Mouse (Mus musculus) heart, postnatal 25 days (tissue): ENCODE data around the gene Gm45234. TPM values are rescaled to one million over a fixed set of nuclear protein-coding genes. Genes with fewer than 3 reads are reported as not detected.

Experiments used
- DNase-seq: peaks from one replicate; pipeline ENCODE4 v3.0.0; 2022; ENCODE audit warnings: low spot score
- intact Hi-C: fragments of 180-260 bp; cut with DNase I; formaldehyde crosslinking; loops from one replicate; pipeline ENCODE4 v1.15.1; 2025
- microRNA-seq: library from miRNA; unstranded; fragments of <30 nt; microRNA quantifications from one replicate; pipeline ENCODE4 v1.2.0, GENCODE M21; 2022
- total RNA-seq, 2 experiments: library from RNA; stranded (reverse); gene quantifications; 2 replicates each; pipeline ENCODE4 v1.2.3; 2021

Gm45234 gene
- total RNA-seq, 2 experiments from 2014 or later: 3.8 TPM; not detected in 1

DNA sequence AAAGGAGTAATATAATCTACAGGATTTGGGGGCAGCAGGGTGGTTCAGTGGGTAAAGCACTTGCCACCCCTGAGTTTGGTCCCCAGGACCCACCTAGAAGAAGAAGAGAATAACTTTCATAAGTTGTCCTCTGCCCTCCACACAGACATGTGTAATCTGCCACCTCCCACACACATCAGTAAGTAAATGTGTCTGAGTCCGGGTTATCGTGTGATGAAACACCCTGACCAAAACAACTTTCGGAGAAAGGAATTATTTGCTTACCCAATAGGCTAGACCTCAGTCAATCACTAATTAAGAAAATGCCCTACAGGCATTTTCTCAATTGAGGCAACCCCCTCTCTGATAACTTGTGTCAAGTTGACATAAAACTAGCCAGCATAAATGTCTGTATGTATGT lies 65.3 kb downstream of the Gm45234 start:
- intact Hi-C loops: no loop called here
- DNase-seq: no peak

Small RNA genes within 50 kb of the gene (microRNA-seq; reads per million reads assigned to microRNA genes)
- gene Mir141 (20.0 reads per million, percentile 35 among the genes with 10 or more reads in this experiment), gene Mir200c (461 reads per million, percentile 74 among the genes with 10 or more reads in this experiment)

Other genes with a start within 250 kb of the Gm45234 start
- gene C1ra, start 243.6 kb downstream of the Gm45234 start, total RNA-seq: 10 to 100 TPM; 10.7 to 11.6 TPM
- gene C1s1, start 213.7 kb downstream of the Gm45234 start, total RNA-seq: 10 to 100 TPM; 20.2 to 22.7 TPM
- gene C1rb, start 185.7 kb downstream of the Gm45234 start, total RNA-seq: 1 to 10 TPM in 1 of 2 experiments, under 1 TPM in 1; 0.95 to 1.3 TPM
- gene C1s2, start 119.9 kb downstream of the Gm45234 start, total RNA-seq: under 1 TPM; 0.48 to 0.62 TPM
- gene Lpcat3, start 93.0 kb downstream of the Gm45234 start, total RNA-seq: 10 to 100 TPM; 39.6 to 43.9 TPM
- gene Emg1, start 43.8 kb downstream of the Gm45234 start, total RNA-seq: 10 to 100 TPM; 72.5 to 75.1 TPM
- gene Phb2, start 43.7 kb downstream of the Gm45234 start, total RNA-seq: 100 to 1,000 TPM; 322 to 323 TPM
- gene Ptpn6, start 17.3 kb downstream of the Gm45234 start, total RNA-seq: 1 to 10 TPM; 4.7 TPM
- gene Grcc10, start 14.6 kb downstream of the Gm45234 start, total RNA-seq: 100 to 1,000 TPM; 274 to 277 TPM
- gene Atn1, start 503 bp upstream of the Gm45234 start, total RNA-seq: 10 to 100 TPM; 37.0 to 39.7 TPM
- 1 to 10 TPM; 1.9 to 3.3 TPM for gene Eno2, start 13.7 kb upstream of the Gm45234 start, total RNA-seq
- gene Lrrc23, start 23.7 kb upstream of the Gm45234 start, total RNA-seq: not detected
- gene Spsb2, start 52.6 kb upstream of the Gm45234 start, total RNA-seq: 1 to 10 TPM; 2.9 to 3.3 TPM
- gene Tpi1, start 58.3 kb upstream of the Gm45234 start, total RNA-seq: 100 to 1,000 TPM; 837 to 904 TPM
- gene Usp5, start 73.5 kb upstream of the Gm45234 start, total RNA-seq: 10 to 100 TPM; 73.7 to 75.3 TPM
- gene Cdca3, start 73.5 kb upstream of the Gm45234 start, total RNA-seq: 1 to 10 TPM in 1 of 2 experiments, under 1 TPM in 1; 0.91 to 1.6 TPM
- gene Gnb3, start 84.3 kb upstream of the Gm45234 start, total RNA-seq: 1 to 10 TPM; 3.0 to 3.2 TPM
- 10 to 100 TPM; 12.3 to 13.5 TPM for gene P3h3, start 101.7 kb upstream of the Gm45234 start, total RNA-seq
- 1 to 10 TPM in 1 of 2 experiments, under 1 TPM in 1; 0.62 to 1.0 TPM for gene Gpr162, start 108.0 kb upstream of the Gm45234 start, total RNA-seq
- 1 to 10 TPM in 1 of 2 experiments, under 1 TPM in 1; 0.73 to 1.3 TPM for gene Cd4, start 132.2 kb upstream of the Gm45234 start, total RNA-seq
- under 1 TPM; 0.34 to 0.83 TPM for gene Lag3, start 155.7 kb upstream of the Gm45234 start, total RNA-seq
- 100 to 1,000 TPM; 235 to 245 TPM for gene Ptms, start 164.1 kb upstream of the Gm45234 start, total RNA-seq
- 100 to 1,000 TPM; 205 to 207 TPM for gene Mlf2, start 175.4 kb upstream of the Gm45234 start, total RNA-seq
- 10 to 100 TPM; 85.8 to 88.6 TPM for gene Cops7a, start 209.5 kb upstream of the Gm45234 start, total RNA-seq
- 1 to 10 TPM in 1 of 2 experiments, under 1 TPM in 1; 0.49 to 1.1 TPM for gene Pianp, start 240.7 kb upstream of the Gm45234 start, total RNA-seq